Mouse (Mus musculus) bone marrow macrophage, adult 2 months (primary cell): Measurements from ENCODE around the gene Ankrd54. TPM values are rescaled to one million over a fixed set of nuclear protein-coding genes. Genes with fewer than 3 reads are reported as not detected.
A peak's percentile ranks its signal among the peaks of the same experiment; 100 is the strongest.

Source experiments
- H3K27ac ChIP-seq: 2 replicates; pipeline ENCODE4 v1.5.1; 2012; ENCODE audit warnings: low read depth, low read length; ENCODE audit not compliant: insufficient read depth
- H3K4me1 ChIP-seq: 2 replicates; pipeline ENCODE4 v1.6.1; 2012; ENCODE audit warnings: low read length; ENCODE audit not compliant: control insufficient read depth, insufficient read depth
- H3K4me3 ChIP-seq: 2 replicates; pipeline ENCODE4 v1.5.1; 2012; ENCODE audit warnings: mild to moderate bottlenecking, low read length, moderate library complexity; ENCODE audit not compliant: insufficient read depth
- CTCF ChIP-seq: IDR thresholded peaks from 2 replicates; pipeline ENCODE4 v1.5.1; 2012; ENCODE audit warnings: low read depth, mild to moderate bottlenecking, low read length, moderate library complexity
- POLR2A ChIP-seq: IDR thresholded peaks from 2 replicates; pipeline ENCODE4 v1.6.1; 2012; ENCODE audit warnings: mild to moderate bottlenecking, low read depth, low read length, borderline replicate concordance
- polyA plus RNA-seq: library from polyadenylated mRNA; stranded (reverse); fragments of >200 nt; gene quantifications from 2 replicates; pipeline ENCODE4 v1.2.4, GENCODE M21; 2012; ENCODE audit not compliant: missing spikeins, insufficient read depth, insufficient read length

Ankrd54 gene
- polyA plus RNA-seq, 1 experiment: 14.0 TPM

DNA sequence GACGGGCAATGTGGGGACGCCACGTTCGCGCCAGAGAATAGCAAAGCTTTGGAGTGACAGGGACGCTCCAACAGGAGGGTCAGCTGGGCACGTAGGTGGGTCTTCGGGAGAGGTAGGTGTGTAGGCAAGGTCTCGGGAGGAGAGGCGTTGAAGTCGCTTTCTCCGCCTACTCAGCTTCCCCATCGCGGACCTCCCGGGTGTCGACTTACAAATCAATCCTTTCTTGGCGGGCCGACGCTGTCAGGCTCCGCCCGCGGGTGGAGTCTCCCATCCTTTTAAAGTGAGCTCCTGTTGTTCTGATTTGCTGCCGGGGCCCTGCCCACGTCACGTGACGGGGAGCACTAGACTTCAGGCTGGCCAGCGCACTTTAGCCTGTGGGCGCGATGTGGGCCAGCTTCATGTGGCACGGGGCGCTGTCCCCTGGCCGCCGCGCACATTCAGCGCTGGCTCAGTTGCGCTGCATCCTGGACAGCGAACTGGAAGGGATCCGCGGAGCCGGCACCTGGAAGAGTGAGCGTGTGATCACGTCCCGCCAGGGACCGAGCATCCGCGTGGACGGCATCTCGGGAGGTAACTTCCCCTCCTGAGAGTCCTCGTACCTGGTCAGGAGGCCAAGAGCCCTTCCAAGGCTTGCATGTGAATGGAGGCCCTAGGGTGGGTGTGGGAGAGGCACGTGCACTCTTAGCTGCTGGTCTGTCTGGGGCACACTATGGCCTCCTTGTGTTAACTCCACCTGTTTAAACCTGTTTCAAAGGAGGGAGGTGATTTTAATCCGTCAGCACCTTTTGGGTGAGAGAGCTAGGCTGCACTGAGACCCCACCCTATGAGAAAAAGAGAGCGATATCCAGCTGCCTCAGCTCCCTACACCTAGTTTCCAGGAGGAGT, 31.9 kb downstream of the Ankrd54 start:
- H3K4me1 ChIP-seq: peaks cover 19% of the 10 kb centered on the region
- peak overlapping the region; percentile 62 for H3K4me3 ChIP-seq
- H3K27ac ChIP-seq: no peak overlapping the region
- TF ChIP-seq CTCF (no peak), POLR2A (no peak)

- Histone ChIP-seq H3K27ac (no peak overlapping the region), H3K4me3 (peak overlapping the region; percentile 6; the same call in 1 of the 2 replicates), H3K4me1 (peaks cover 19% of the 10 kb centered on the region)
- TF ChIP-seq CTCF (no peak), POLR2A (no peak)
Measured at GRCm38 (mm10) chr15:79029519-79030241, 33.0 kb downstream of the Ankrd54 start.

DNA sequence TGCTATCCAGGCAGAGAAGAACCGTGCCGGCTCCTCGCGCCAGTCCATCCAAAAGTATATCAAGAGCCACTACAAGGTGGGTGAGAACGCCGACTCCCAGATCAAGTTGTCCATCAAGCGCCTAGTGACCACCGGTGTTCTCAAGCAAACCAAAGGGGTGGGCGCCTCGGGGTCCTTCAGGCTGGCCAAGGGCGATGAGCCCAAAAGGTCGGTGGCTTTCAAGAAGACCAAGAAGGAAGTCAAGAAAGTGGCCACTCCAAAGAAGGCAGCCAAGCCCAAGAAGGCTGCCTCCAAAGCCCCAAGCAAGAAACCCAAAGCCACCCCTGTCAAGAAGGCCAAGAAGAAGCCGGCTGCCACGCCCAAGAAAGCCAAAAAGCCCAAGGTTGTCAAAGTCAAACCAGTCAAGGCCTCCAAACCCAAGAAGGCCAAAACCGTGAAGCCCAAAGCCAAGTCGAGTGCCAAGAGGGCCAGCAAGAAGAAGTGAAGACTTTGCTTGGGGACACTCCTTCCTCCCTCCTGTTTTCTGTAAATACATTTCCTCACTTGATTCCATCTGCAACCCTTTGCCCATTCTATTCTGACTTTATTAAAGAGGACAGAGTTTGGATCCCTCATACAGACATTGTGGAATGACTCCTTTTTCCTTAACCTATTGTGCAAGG, 33.7 kb downstream of the Ankrd54 start:
- TF ChIP-seq POLR2A (no peak), CTCF (no peak)

DNA sequence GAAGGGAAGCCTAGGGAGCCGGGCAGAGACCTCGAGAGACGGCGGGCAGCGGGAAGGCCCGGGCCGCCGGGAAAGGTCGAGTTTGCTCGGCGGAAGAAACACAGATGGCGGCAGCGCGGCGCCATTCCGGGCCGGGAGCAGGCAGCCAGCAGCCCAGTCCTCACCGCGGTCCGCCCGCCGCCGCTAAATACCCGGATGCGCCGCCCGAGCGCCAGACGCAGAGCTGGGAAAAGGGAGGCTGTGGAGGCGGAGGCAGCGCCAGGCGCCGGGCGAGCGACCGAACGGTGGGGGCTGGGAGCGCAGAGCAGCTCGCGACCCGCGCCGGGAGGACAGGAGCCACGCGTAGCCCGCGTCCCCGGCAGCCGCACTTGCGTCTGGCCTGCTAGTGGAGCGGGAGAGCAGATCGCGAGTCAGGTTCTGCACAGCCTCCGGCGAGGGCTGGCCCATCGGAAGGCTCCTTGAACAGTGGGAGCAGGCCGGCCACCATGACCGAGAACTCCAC, 34.4 kb downstream of the Ankrd54 start, which contains the start of gene H1f0:
TSS of gene H1f0 (plus strand) at position 214 of the 502 bp plus-strand sequence.
- Histone ChIP-seq H3K4me3 (peak within 1 kb of the TSS; percentile 80), H3K4me1 (peaks cover 19% of the 10 kb centered on the region), H3K27ac (peak within 1 kb of the TSS; percentile 41)
- TF ChIP-seq POLR2A: no peak
- TF ChIP-seq CTCF: no peak

More for the DNA sequence above, 33.7 kb downstream of the Ankrd54 start:
- Histone ChIP-seq H3K4me3 (peak overlapping the region; percentile 80), H3K4me1 (peaks cover 19% of the 10 kb centered on the region), H3K27ac (peak overlapping the region; percentile 41; the same call in 1 of the 2 replicates)

DNA sequence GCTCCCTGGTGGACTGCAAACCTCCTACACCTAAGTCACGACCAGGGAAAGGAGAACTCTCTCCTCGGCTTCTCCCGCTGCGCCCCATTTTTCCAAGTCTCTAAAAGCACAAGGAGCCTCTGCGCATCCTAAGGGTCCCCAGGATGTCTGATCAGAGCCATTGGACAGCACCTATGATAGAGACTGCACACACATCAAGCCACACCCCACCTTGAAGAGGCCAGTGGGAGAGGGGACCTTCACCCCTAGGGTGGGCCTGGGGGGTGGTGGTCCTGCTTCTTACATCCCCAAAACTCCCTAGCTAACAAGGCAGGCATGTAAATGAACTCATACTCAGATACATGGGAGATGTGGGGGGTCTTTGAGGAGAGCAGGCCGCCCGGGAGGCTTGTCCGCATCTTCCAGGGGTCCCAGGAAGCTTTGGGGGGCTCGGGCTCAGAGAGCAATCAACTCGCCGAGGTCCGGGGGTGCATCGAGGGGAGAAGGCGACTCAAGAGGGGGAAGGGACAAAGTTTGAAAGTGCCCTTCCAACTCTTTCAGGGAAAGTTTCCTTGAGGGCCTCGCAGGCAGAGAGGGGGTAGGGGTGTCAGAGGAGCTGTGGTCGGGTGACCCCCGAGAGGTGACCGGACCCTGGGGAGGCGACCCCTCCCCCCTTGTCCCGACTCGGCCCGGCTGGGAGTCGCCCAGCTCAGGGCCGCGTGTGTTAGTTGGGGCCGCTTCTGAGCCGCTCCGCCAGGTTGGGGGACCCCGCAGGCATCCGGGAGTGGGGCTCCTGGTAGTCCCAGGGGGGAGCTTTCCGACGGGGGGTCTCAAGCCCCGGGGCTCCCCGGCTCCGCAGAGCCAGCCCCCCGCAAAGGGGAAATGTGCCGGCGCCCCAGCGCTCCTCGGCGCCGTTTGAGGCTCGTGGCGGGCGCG, 35.1 kb downstream of the Ankrd54 start:
- Histone ChIP-seq H3K4me3 (peak overlapping the region; percentile 80), H3K27ac (no peak overlapping the region), H3K4me1 (peaks cover 19% of the 10 kb centered on the region)
- TF ChIP-seq CTCF: no peak
- no peak for TF ChIP-seq POLR2A

- Histone ChIP-seq H3K4me3 (no peak overlapping the region), H3K27ac (no peak overlapping the region), H3K4me1 (peaks cover 19% of the 10 kb centered on the region)
- TF ChIP-seq CTCF: no peak
Measured at GRCm38 (mm10) chr15:79026511-79027290, 36.0 kb downstream of the Ankrd54 start.

DNA sequence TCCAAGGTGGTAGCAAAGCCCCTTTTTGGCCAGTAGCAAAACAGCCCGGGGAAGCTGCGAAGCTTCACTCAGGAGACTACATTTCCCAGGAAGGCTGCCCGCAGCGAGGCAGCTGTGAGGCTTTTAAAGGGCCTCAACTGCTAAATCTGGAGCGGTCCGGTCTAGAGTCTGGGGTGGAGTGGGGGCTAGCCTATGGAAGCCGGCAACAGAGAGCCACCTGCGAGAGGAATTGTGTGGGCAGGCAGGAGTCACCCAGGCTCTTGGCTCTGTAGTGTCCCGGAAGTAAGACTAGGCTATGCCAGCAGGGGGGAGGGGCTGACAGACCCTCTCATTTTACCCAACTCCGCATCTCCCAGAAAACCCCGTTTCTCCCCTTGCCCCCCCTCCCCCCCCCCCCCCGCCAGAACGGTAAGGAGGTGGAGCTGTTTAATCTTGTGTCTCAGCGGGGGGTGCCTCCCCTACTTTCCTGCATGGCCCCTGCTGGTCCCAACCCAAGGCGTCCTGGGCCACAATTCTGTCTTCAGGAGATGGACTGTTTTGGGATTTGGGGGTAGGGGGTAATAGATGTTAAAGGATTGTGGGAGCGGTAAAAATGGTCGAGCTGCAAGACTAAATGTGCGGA, 36.9 kb downstream of the Ankrd54 start:
- no peak overlapping the region for H3K4me3 ChIP-seq
- TF ChIP-seq CTCF (no peak), POLR2A (no peak)
- peaks cover 16% of the 10 kb centered on the region for H3K4me1 ChIP-seq
- no peak overlapping the region for H3K27ac ChIP-seq

DNA sequence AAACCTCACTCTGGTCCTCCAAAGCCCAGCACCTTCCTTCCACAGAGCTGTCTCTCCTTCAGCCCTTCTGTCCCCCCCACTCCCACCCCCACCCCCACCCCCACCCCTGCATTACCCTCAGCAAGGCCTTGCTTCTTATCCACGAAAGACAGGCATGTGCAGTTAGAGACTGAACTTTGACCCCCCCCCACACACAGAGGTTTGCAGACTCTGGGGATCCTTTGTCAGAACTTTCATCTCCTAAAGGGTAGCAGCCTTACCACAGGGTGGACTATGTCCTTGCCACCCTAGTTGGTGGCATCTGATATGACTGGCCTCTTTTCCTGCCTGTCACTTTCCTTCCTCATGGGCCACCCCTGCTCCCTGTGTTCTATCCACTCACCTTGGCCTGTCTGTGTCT, 39.3 kb downstream of the Ankrd54 start:
- Histone ChIP-seq H3K27ac (no peak overlapping the region), H3K4me1 (peaks cover 3% of the 10 kb centered on the region; the same call in 1 of the 2 replicates), H3K4me3 (no peak overlapping the region)
- no peak for TF ChIP-seq CTCF
- TF ChIP-seq POLR2A: no peak
